Mouse (Mus musculus): ENCODE measurements around the gene Fam131a.

- no peak for TF ChIP-seq CTCF (conservative IDR thresholded peaks at IDR 0.05; ENCODE audit: low read length)
- TF ChIP-seq NANOG (IDR thresholded peaks at IDR 0.05; ENCODE audit: borderline replicate concordance, low read length): no peak
These were observed 39.3 kb downstream of the Fam131a start for GRCm38 (mm10) chr16:20732251-20732924.

Measured in E14TG2a.4 (cell line).